Mouse (Mus musculus) effector memory CD4-positive, alpha-beta T cell, adult 5 months (primary cell): Measurements from ENCODE around the gene Vmn1r177. TPM values are rescaled to one million over a fixed set of nuclear protein-coding genes. Genes with fewer than 3 reads are reported as not detected.

ENCODE experiments used
- polyA plus RNA-seq: library from polyadenylated mRNA; unstranded; fragments of 100-300 nt; shearing (Covaris generic); gene quantifications from one replicate; pipeline ENCODE4 v1.2.1, GENCODE M21; 2017

Vmn1r177 gene
- not detected for polyA plus RNA-seq

DNA sequence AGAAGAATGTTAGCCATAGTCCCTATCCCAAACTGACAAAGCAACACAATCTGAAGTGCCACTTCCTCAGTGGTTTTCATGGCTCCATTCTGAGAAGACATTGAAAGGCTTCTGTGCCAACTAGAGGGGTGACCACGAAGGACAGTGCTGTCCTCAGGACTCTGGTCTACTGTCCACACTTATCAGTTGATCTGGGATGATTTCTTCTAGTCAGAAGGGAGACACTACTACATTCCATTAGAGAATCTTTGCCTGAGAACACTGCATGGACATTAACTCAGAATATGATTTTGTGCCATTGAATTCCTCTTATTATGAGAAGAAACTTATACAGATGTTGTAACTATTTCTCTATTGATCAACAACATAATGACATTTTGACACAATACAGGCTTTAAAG lies at the start of gene Vmn1r177:
Vmn1r177 (minus strand) TSS at position 101 of the 400 bp plus-strand sequence.

DNA sequence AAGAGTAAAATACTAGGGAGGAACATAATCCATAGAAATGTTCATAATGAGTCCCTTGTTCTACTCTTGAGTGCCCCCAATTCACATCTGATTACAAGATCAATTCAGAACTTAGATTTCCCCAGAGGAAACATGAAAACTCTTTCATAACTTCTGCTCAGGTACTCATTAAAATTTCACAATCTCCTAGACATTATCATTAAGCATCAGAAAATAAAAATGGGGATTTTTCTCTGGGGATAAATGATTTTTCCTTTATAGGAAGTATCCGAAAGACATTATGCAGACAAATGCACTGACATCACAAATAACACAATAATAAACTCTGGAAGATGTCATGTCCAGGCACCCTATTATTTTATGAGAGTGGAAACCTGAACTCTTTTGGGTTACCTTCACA lies 25.5 kb upstream of the Vmn1r177 start, which contains the start of gene Vmn1r178:
Vmn1r178 (plus strand) TSS at position 301 of the 400 bp plus-strand sequence.

DNA sequence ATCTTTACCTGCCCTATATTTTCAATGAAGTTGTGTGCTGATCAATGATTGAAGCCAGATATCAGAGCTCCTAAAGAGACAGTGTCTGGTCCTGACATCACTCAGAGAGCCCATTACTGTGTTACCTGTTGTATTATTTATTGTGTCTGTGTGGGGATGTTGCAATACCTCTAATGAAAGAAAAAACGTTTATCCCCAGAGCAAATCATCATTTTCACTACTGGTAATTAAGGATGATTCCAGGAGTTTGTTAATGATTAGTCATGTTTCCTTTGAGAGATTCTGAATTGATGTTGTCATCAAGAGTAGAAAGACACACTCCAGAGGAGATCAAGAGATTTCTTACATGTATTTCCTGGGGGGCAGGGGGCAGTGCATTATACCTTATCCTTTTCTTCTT lies 29.0 kb downstream of the Vmn1r177 start, which contains the start of gene Vmn1r176:
Vmn1r176 (minus strand) TSS at position 101 of the 400 bp plus-strand sequence.

Other genes starting within 250 kb of the Vmn1r177 start
- gene Vmn1r171, start 235.7 kb downstream of the Vmn1r177 start, polyA plus RNA-seq = not detected
- not detected for gene Vmn1r172, start 208.1 kb downstream of the Vmn1r177 start, polyA plus RNA-seq
- gene Vmn1r173, start 165.7 kb downstream of the Vmn1r177 start, polyA plus RNA-seq = 0.07 TPM
- gene Vmn1r174, start 114.2 kb downstream of the Vmn1r177 start, polyA plus RNA-seq = not detected
- gene Vmn1r175, start 55.8 kb downstream of the Vmn1r177 start, polyA plus RNA-seq = not detected
- not detected for gene Vmn1r176, start 29.1 kb downstream of the Vmn1r177 start, polyA plus RNA-seq
- gene Vmn1r178, start 25.6 kb upstream of the Vmn1r177 start, polyA plus RNA-seq = not detected
- gene Vmn1r179, start 60.5 kb upstream of the Vmn1r177 start, polyA plus RNA-seq = 0.22 TPM
- not detected for gene Vmn1r180, start 84.2 kb upstream of the Vmn1r177 start, polyA plus RNA-seq
- gene Vmn1r181, start 108.2 kb upstream of the Vmn1r177 start, polyA plus RNA-seq = not detected
- gene V1rd19, start 135.2 kb upstream of the Vmn1r177 start, polyA plus RNA-seq = not detected
- 0.07 TPM for gene Vmn1r183, start 186.8 kb upstream of the Vmn1r177 start, polyA plus RNA-seq
- 27.9 TPM for gene Zfp180, start 215.5 kb upstream of the Vmn1r177 start, polyA plus RNA-seq
- 1.1 TPM for gene Zfp112, start 245.9 kb upstream of the Vmn1r177 start, polyA plus RNA-seq